Mouse (Mus musculus): ENCODE results near the gene Chkb. TPM values are rescaled to one million over a fixed set of nuclear protein-coding genes. Genes with fewer than 3 reads are reported as not detected.

The Chkb gene
- total and polyA plus RNA-seq, 3 experiments, result 21.1 to 31.8 (median 26.4) TPM

DNA sequence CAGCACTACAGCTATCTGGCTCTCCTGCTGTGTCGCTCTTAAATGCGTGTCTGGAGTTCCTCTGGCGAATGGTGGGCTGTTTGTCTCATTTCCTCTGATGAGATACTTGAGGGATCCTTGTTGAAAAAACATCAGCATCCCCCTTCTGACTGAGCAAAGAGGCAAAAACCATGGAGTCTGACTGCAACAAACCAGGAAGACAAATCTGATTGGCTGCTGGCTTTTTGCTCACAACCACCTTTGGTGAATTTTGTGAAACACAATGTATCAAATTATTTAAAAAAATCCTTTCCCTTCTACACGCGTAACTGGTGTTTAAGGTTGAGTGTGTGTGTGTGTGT is 46.7 kb upstream of the Chkb start:
- Histone ChIP-seq H3K27ac (ENCODE audit: insufficient read depth, low read depth) (no peak overlapping the region), H3K4me2 (ENCODE audit: insufficient read depth, low read depth, poor library complexity, severe bottlenecking) (peak overlapping the region; percentile 45), H3K9me3 (replicated peaks; ENCODE audit: low read length) (no peaks in the 10 kb centered on the region), H3K4me3 (replicated peaks in 1 of 3; ENCODE audit: low read depth in 2 of 3, low read length in 2 of 3, poor library complexity in 1 of 3) (peak overlapping the region; percentile 63 to 95 (median 71)), H3K79me2 (replicated peaks; ENCODE audit: control insufficient read depth, extremely low read depth, insufficient read depth, poor library complexity, severe bottlenecking) (no peaks in the 10 kb centered on the region), H3K36me3 (replicated peaks in 1 of 2; ENCODE audit: control insufficient read depth in 1 of 2, insufficient read depth in 1 of 2, low read length in 1 of 2) (peaks cover 2 to 36% of the 10 kb centered on the region in 2 experiments), H3K9ac (ENCODE audit: insufficient read depth, low read depth) (peak overlapping the region; percentile 33), H3K27me3 (replicated peaks) (no peaks in the 10 kb centered on the region), H3K4me1 (ENCODE audit: control insufficient read depth in 1 of 2, insufficient read depth in 2 of 2) (peaks cover 11 to 29% of the 10 kb centered on the region in 2 experiments)
- peak; percentile 45 for DNase-seq (ENCODE audit: extremely low read depth)
- TF ChIP-seq CHD1 (IDR thresholded peaks at IDR 0.05; ENCODE audit: low read depth, low read length), result no peak
- no peak for TF ChIP-seq KAT2A (IDR thresholded peaks at IDR 0.05; ENCODE audit: insufficient replicate concordance, low read length)
- no peak for TF ChIP-seq ZC3H11A (IDR thresholded peaks at IDR 0.05; ENCODE audit: low read depth, low read length)
- no peak for TF ChIP-seq NRF1 (IDR thresholded peaks at IDR 0.05; ENCODE audit: low read depth, low read length)
- TF ChIP-seq MAZ (IDR thresholded peaks at IDR 0.05; ENCODE audit: low read depth, low read length), result no peak
- TF ChIP-seq NELFE (IDR thresholded peaks at IDR 0.05; ENCODE audit: low read depth, low read length), result 0 out of 2 replicates have a peak, but pooled peaks have one; percentile 3
- 0 out of 2 replicates have a peak, but pooled peaks have one; percentile 0 for TF ChIP-seq SIN3A (IDR thresholded peaks at IDR 0.05; ENCODE audit: low read length)
- no peak for TF ChIP-seq RCOR1 (conservative IDR thresholded peaks at IDR 0.05; ENCODE audit: low read depth, low read length)
- no peak for TF ChIP-seq RAD21 (IDR thresholded peaks at IDR 0.05; ENCODE audit: low read depth, low read length)
- no peak for TF ChIP-seq GABPA (IDR thresholded peaks at IDR 0.05; ENCODE audit: insufficient replicate concordance, low read depth, low read length)
- TF ChIP-seq IRF4 (IDR thresholded peaks at IDR 0.05; ENCODE audit: low read depth, low read length), result no peak
- TF ChIP-seq ELF1 (IDR thresholded peaks at IDR 0.05; ENCODE audit: low read depth, low read length), result peak; percentile 42
- dilution Hi-C loops (cut with MboI; ENCODE audit: extremely low pct_ligation_motif_present, extremely low pct_unique_long_range_greater_than_20kb, low sequenced_read_pairs) (no loop called here), in situ Hi-C loops (cut with MboI; ENCODE audit: low pct_ligation_motif_present, low pct_unique_long_range_greater_than_20kb, low sequenced_read_pairs) (loop anchor here (5.0 kb wide), 1 partner anchor 56 kb away; no protein-coding TSS in a partner anchor)

DNA sequence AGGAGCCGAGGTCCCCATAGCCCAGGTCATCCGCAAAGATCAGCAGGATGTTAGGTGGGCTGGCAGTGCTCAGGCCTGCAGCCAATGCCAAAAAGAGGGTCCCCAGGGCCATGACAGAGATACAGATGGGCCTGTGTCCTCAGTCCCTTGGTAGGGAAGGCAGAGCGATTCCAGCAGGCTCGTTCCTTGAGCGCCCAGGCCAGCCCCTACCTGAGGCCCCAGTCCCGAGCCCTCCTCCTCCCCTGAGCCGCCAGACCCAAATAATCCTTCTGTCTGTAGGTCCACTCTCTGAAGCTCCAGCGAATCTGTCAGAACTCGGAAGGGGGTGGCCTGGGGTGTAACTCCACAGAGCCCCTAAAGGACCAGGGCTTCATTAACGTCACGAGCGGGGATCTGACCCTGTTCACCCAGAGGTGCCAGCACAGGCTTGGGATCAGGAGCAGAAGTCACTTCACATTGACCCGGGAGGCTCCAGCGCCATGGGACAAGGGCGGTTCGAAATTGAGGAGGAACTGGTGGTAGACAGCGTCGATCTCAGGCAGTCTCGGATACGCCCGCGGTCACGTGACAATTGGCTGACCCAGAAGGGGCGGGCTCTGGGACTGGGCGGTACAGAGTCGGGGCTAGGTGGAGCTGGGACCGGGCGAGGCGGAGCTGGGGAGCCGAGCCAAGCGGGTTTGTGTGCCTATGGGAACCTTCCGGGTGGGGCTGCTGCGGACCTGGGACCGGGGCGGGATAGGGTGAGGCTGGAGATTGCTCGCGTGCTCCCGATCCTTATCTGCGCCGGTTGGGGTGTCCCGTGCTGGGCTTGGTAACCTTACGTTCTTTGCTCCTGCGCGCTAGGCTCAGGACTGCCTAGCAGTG is 46.1 kb upstream of the Chkb start:
- in situ Hi-C loops (cut with MboI; ENCODE audit: low pct_ligation_motif_present, low pct_unique_long_range_greater_than_20kb, low sequenced_read_pairs) (loop anchor here (5.0 kb wide), 1 partner anchor 56 kb away; no protein-coding TSS in a partner anchor), dilution Hi-C loops (cut with MboI; ENCODE audit: extremely low pct_ligation_motif_present, extremely low pct_unique_long_range_greater_than_20kb, low sequenced_read_pairs) (no loop called here)
- Histone ChIP-seq H3K27me3 (replicated peaks) (no peaks in the 10 kb centered on the region), H3K4me2 (ENCODE audit: insufficient read depth, low read depth, poor library complexity, severe bottlenecking) (peak overlapping the region; percentile 59), H3K27ac (ENCODE audit: insufficient read depth, low read depth) (no peak overlapping the region), H3K9ac (ENCODE audit: insufficient read depth, low read depth) (peak overlapping the region; percentile 60), H3K36me3 (replicated peaks in 1 of 2; ENCODE audit: control insufficient read depth in 1 of 2, insufficient read depth in 1 of 2, low read length in 1 of 2) (peaks cover 2 to 35% of the 10 kb centered on the region in 2 experiments), H3K79me2 (replicated peaks; ENCODE audit: control insufficient read depth, extremely low read depth, insufficient read depth, poor library complexity, severe bottlenecking) (no peaks in the 10 kb centered on the region), H3K9me3 (replicated peaks; ENCODE audit: low read length) (no peaks in the 10 kb centered on the region), H3K4me3 (replicated peaks in 1 of 3; ENCODE audit: low read depth in 2 of 3, low read length in 2 of 3, poor library complexity in 1 of 3) (peak overlapping the region; percentile 63 to 95 (median 71)), H3K4me1 (ENCODE audit: control insufficient read depth in 1 of 2, insufficient read depth in 2 of 2) (peaks cover 11 to 29% of the 10 kb centered on the region in 2 experiments)
- DNase-seq (ENCODE audit: extremely low read depth), result peak; percentile 94
- TF ChIP-seq CHD2 (IDR thresholded peaks at IDR 0.05; ENCODE audit: low read length) (no peak), SMC3 (IDR thresholded peaks at IDR 0.05; ENCODE audit: low read depth, low read length) (no peak), MAX (IDR thresholded peaks at IDR 0.05; ENCODE audit: low read length) (peak; percentile 95), NRF1 (IDR thresholded peaks at IDR 0.05; ENCODE audit: low read depth, low read length) (no peak; the same call in 1 of the 2 replicates), NELFE (IDR thresholded peaks at IDR 0.05; ENCODE audit: low read depth, low read length) (peak; percentile 77), TCF12 (IDR thresholded peaks at IDR 0.05; ENCODE audit: low read depth, low read length) (peak; percentile 78), POLR2A (IDR thresholded peaks at IDR 0.05; ENCODE audit: low read depth, low read length) (peak; percentile 81), SIN3A (IDR thresholded peaks at IDR 0.05; ENCODE audit: low read length) (peak; percentile 26), RCOR1 (conservative IDR thresholded peaks at IDR 0.05; ENCODE audit: low read depth, low read length) (no peak), USF1 (IDR thresholded peaks at IDR 0.05; ENCODE audit: low read depth, low read length) (peak; percentile 96), MXI1 (IDR thresholded peaks at IDR 0.05; ENCODE audit: low read depth, low read length) (peak; percentile 45; the same call in 1 of the 2 replicates), ELF1 (IDR thresholded peaks at IDR 0.05; ENCODE audit: low read depth, low read length) (peak; percentile 57), BHLHE40 (IDR thresholded peaks at IDR 0.05; ENCODE audit: low read depth, low read length) (peak; percentile 86), TBP (conservative IDR thresholded peaks at IDR 0.05; ENCODE audit: low read depth, low read length) (no peak), ZMIZ1 (IDR thresholded peaks at IDR 0.05; ENCODE audit: low read depth, low read length) (peak; percentile 55; the same call in 1 of the 2 replicates), USF2 (conservative IDR thresholded peaks at IDR 0.05; ENCODE audit: low read depth, low read length) (peak; percentile 96), POLR2AphosphoS2 (IDR thresholded peaks at IDR 0.05; ENCODE audit: low read depth, low read length) (no peak), RAD21 (IDR thresholded peaks at IDR 0.05; ENCODE audit: low read depth, low read length) (no peak)

All from CH12.LX (cell line).